Mouse (Mus musculus) hindbrain, embryonic 13.5 days (tissue): Measurements from ENCODE around the gene Nfib. TPM values are rescaled to one million over a fixed set of nuclear protein-coding genes. Genes with fewer than 3 reads are reported as not detected.

Experiments used
- ATAC-seq: fragments of 200-750 bp; cut with Nextera tagmentation; 2 replicates; pipeline ENCODE4 v1.8.0; 2017; ENCODE audit warnings: moderate TSS enrichment; ENCODE audit not compliant: low FRiP score
- H3K27ac ChIP-seq: fragments of 300-500 bp; sonication (generic); 2 replicates; pipeline ENCODE4 v1.5.1; 2015; ENCODE audit warnings: inconsistent platforms, mild to moderate bottlenecking, moderate library complexity
- H3K27me3 ChIP-seq: fragments of 300-500 bp; sonication (generic); 2 replicates; pipeline ENCODE4 v1.6.1; 2015; ENCODE audit warnings: mild to moderate bottlenecking, inconsistent platforms
- H3K36me3 ChIP-seq: fragments of 300-500 bp; sonication (generic); 2 replicates; pipeline ENCODE4 v1.6.1; 2015; ENCODE audit warnings: mild to moderate bottlenecking, inconsistent platforms
- H3K4me1 ChIP-seq: fragments of 300-500 bp; sonication (generic); replicated peaks from 2 replicates; pipeline ENCODE4 v1.6.1; 2015; ENCODE audit warnings: inconsistent platforms
- H3K4me2 ChIP-seq: fragments of 300-500 bp; sonication (generic); 2 replicates; pipeline ENCODE4 v1.6.1; 2015; ENCODE audit warnings: inconsistent platforms, mild to moderate bottlenecking, moderate library complexity
- H3K4me3 ChIP-seq: fragments of 300-500 bp; sonication (generic); 2 replicates; pipeline ENCODE4 v1.5.1; 2015; ENCODE audit warnings: mild to moderate bottlenecking, inconsistent platforms
- H3K9ac ChIP-seq: fragments of 300-500 bp; sonication (generic); 2 replicates; pipeline ENCODE4 v1.6.1; 2015; ENCODE audit warnings: mild to moderate bottlenecking, inconsistent platforms
- H3K9me3 ChIP-seq: fragments of 300-500 bp; sonication (generic); 2 replicates; pipeline ENCODE4 v1.6.1; 2016; ENCODE audit warnings: inconsistent platforms
- WGBS: fragments of 180-500 bp; shearing (Covaris S2); methylation state at CpG from one replicate; pipeline ENCODE4 v1.1.7; 2015; 5-methylcytosine and 5-hydroxymethylcytosine counted together
- polyA plus RNA-seq: library from polyadenylated mRNA; unstranded; fragments of >200 nt; fragmentation: Nextera tagmentation; extraction: Ambion mirVana; gene quantifications from 2 replicates; pipeline ENCODE4 v1.2.1, GENCODE M21; 2015

Nfib gene
- polyA plus RNA-seq, 1 experiment from 2014 or later, result 107 TPM

- H3K9me3 ChIP-seq, result no peaks in the 10 kb centered on the region
- no peak overlapping the region for H3K4me3 ChIP-seq
- no peaks in the 10 kb centered on the region for H3K36me3 ChIP-seq
- H3K27ac ChIP-seq, result no peak overlapping the region
- H3K9ac ChIP-seq, result no peak overlapping the region
- no peak for ATAC-seq
- no peak overlapping the region for H3K4me2 ChIP-seq
- peaks cover 26% of the 10 kb centered on the region for H3K4me1 ChIP-seq
- 69% methylated on average over 2 of the region's 2 CpGs for WGBS
- no peaks in the 10 kb centered on the region for H3K27me3 ChIP-seq
These were observed 229.1 kb downstream of the Nfib start for GRCm38 (mm10) chr4:82476411-82476810.

GRCm38 (mm10) chr4:82474334-82474733 is 231.2 kb downstream of the Nfib start:
- H3K9me3 ChIP-seq, result no peaks in the 10 kb centered on the region
- ATAC-seq, result no peak
- peaks cover 35% of the 10 kb centered on the region for H3K4me1 ChIP-seq
- no peak overlapping the region for H3K4me3 ChIP-seq
- no peak overlapping the region for H3K4me2 ChIP-seq
- no peak overlapping the region for H3K27ac ChIP-seq
- no peaks in the 10 kb centered on the region for H3K27me3 ChIP-seq
- WGBS, result 91% methylated on average over 5 of the region's 5 CpGs
- H3K9ac ChIP-seq, result no peak overlapping the region
- no peaks in the 10 kb centered on the region for H3K36me3 ChIP-seq

GRCm38 (mm10) chr4:82470938-82471320 is 234.6 kb downstream of the Nfib start:
- Histone ChIP-seq H3K9me3 (no peaks in the 10 kb centered on the region), H3K27ac (no peak overlapping the region), H3K9ac (no peak overlapping the region), H3K4me1 (peaks cover 54% of the 10 kb centered on the region), H3K36me3 (no peaks in the 10 kb centered on the region), H3K4me2 (no peak overlapping the region), H3K4me3 (no peak overlapping the region), H3K27me3 (no peaks in the 10 kb centered on the region)
- no peak for ATAC-seq
- WGBS, result 82% methylated on average over 3 of the region's 3 CpGs

GRCm38 (mm10) chr4:82470212-82470937 is 235.2 kb downstream of the Nfib start:
- H3K9me3 ChIP-seq, result no peaks in the 10 kb centered on the region
- no peak overlapping the region for H3K4me2 ChIP-seq
- H3K9ac ChIP-seq, result no peak overlapping the region
- H3K27me3 ChIP-seq, result no peaks in the 10 kb centered on the region
- no peaks in the 10 kb centered on the region for H3K36me3 ChIP-seq
- H3K27ac ChIP-seq, result no peak overlapping the region
- H3K4me3 ChIP-seq, result no peak overlapping the region
- 81% methylated on average over 5 of the region's 5 CpGs for WGBS
- ATAC-seq, result no peak
- H3K4me1 ChIP-seq, result peaks cover 57% of the 10 kb centered on the region

GRCm38 (mm10) chr4:82468944-82469343 is 236.6 kb downstream of the Nfib start:
- Histone ChIP-seq H3K36me3 (no peaks in the 10 kb centered on the region), H3K27ac (no peak overlapping the region), H3K9me3 (no peaks in the 10 kb centered on the region), H3K27me3 (no peaks in the 10 kb centered on the region), H3K4me3 (no peak overlapping the region), H3K4me1 (peaks cover 67% of the 10 kb centered on the region), H3K9ac (no peak overlapping the region), H3K4me2 (no peak overlapping the region)
- WGBS, result 85% methylated on average over 3 of the region's 3 CpGs
- ATAC-seq, result no peak

GRCm38 (mm10) chr4:82466717-82467116 is 238.8 kb downstream of the Nfib start:
- WGBS, result 74% methylated on average over 8 of the region's 8 CpGs
- no peak overlapping the region for H3K4me2 ChIP-seq
- no peaks in the 10 kb centered on the region for H3K9me3 ChIP-seq
- H3K4me1 ChIP-seq, result peaks cover 66% of the 10 kb centered on the region
- H3K36me3 ChIP-seq, result no peaks in the 10 kb centered on the region
- H3K27ac ChIP-seq, result 0 out of 2 replicates have a peak overlapping the region, but pooled peaks have one; percentile 30
- no peak for ATAC-seq
- H3K4me3 ChIP-seq, result no peak overlapping the region
- H3K9ac ChIP-seq, result 0 out of 2 replicates have a peak overlapping the region, but pooled peaks have one; percentile 15
- no peaks in the 10 kb centered on the region for H3K27me3 ChIP-seq

DNA sequence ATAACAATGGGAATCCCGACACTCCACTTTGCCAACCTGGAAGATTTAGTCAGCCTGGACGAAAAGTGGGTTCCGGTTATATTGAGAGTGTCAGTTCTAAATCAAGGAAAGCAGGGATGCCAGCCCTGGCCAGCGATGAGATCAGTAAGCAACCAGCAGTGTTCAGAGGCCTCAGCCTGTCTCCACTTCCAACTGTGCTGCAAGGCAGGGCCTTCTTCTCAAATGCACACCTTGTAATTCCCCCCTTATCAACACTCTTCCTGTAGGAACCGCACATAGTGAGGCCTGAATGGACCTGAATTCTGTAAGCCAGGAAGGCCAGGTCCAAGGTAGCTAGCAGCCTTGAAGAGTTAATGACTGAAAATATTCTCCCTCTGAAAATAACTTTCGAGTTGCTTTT is 239.4 kb downstream of the Nfib start:
- no peak for ATAC-seq
- WGBS, result 73% methylated on average over 6 of the region's 6 CpGs
- H3K27ac ChIP-seq, result peak overlapping the region; percentile 30; the same call in 1 of the 2 replicates
- no peaks in the 10 kb centered on the region for H3K36me3 ChIP-seq
- H3K9ac ChIP-seq, result no peak overlapping the region
- no peaks in the 10 kb centered on the region for H3K27me3 ChIP-seq
- no peak overlapping the region for H3K4me3 ChIP-seq
- peaks cover 61% of the 10 kb centered on the region for H3K4me1 ChIP-seq
- no peak overlapping the region for H3K4me2 ChIP-seq
- no peaks in the 10 kb centered on the region for H3K9me3 ChIP-seq

DNA sequence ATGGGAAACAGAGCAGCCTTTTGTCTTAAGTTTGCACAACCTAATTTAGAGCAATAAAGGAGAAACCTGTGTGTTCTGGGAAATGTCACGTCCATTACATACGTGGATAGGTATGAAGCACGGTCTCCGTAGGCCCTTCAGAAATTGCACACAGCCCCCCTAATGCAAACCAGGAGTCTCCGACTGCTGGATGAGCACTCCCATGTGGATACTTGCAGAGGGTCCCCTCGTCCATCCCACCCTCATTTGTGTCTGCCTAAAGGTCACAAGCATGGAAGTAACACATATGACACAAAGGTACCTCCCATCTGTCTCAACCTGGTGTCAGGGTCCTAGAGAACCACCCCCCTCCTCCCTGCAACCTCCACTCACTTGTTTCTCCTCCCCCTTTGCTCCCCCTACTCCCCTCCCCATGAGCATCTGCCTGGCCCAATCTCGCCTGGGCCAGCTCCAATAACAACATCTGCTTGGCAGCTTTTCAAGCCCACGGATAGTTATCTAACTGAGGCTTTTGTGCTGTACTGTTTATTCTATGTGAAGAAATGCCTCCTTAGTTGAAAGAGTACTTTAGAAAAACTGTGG is 241.4 kb downstream of the Nfib start:
- H3K36me3 ChIP-seq, result no peaks in the 10 kb centered on the region
- H3K9me3 ChIP-seq, result no peaks in the 10 kb centered on the region
- WGBS, result 45% methylated on average over 8 of the region's 8 CpGs
- H3K4me1 ChIP-seq, result peaks cover 55% of the 10 kb centered on the region
- no peak overlapping the region for H3K4me2 ChIP-seq
- peak; percentile 54 for ATAC-seq
- no peak overlapping the region for H3K9ac ChIP-seq
- no peak overlapping the region for H3K4me3 ChIP-seq
- H3K27ac ChIP-seq, result peak overlapping the region; percentile 64; the same call in 1 of the 2 replicates
- H3K27me3 ChIP-seq, result no peaks in the 10 kb centered on the region

DNA sequence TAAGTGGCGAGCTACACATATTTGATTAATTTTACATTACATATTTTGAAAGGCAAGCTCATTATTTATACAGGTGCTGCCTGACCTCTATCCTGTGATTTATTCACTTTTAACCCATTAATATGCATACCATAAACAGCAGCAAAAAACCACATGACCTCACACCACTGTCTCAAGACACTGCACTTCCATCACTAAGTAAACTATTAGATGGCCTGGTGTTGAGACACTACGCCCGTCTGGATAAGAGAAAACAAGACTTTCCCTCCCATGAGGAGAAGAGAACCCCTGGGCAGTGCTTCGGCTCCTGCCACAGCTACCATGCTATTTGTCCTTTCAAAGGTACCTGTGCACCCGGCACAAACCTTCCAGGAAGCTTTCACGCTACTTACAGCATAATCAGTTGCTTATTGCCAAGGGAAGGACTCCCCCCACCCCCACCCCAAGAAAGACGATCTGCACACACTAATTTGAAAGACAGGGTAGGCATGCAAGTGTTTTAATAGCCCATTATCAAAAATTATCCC is 242.3 kb downstream of the Nfib start:
- H3K4me1 ChIP-seq, result peaks cover 52% of the 10 kb centered on the region
- 52% methylated on average over 7 of the region's 7 CpGs for WGBS

DNA sequence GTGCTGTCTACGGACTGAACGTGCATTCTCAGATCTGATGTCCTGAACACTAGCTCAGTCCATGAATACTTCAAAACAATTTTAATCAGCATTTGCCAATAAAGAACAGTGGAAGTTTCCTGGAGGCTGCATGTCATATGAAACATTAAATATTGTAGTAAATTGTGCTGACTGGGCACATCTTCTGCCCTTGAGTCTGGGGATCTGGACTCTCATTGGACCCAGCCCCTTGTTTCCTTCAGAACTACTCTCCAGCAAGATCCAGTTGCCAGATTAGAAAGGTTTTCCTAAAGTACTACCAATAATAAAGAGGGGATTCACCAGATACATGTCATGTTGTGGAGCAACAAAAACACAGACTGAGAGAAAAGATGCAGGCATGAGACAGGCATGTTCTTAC is 243.9 kb downstream of the Nfib start:
- Histone ChIP-seq H3K4me2 (no peak overlapping the region), H3K27me3 (no peaks in the 10 kb centered on the region), H3K9me3 (no peaks in the 10 kb centered on the region), H3K36me3 (no peaks in the 10 kb centered on the region), H3K9ac (no peak overlapping the region), H3K4me1 (peaks cover 40% of the 10 kb centered on the region), H3K4me3 (no peak overlapping the region), H3K27ac (no peak overlapping the region)
- 93% methylated on average over 2 of the region's 2 CpGs for WGBS
- ATAC-seq, result no peak

More for the DNA sequence above, 242.3 kb downstream of the Nfib start:
- ATAC-seq, result no peak
- H3K9ac ChIP-seq, result no peak overlapping the region
- no peaks in the 10 kb centered on the region for H3K9me3 ChIP-seq
- no peak overlapping the region for H3K4me2 ChIP-seq
- H3K36me3 ChIP-seq, result no peaks in the 10 kb centered on the region
- H3K27ac ChIP-seq, result 0 out of 2 replicates have a peak overlapping the region, but pooled peaks have one; percentile 23
- no peaks in the 10 kb centered on the region for H3K27me3 ChIP-seq
- H3K4me3 ChIP-seq, result no peak overlapping the region

GRCm38 (mm10) chr4:82458895-82459294 is 246.7 kb downstream of the Nfib start:
- Histone ChIP-seq H3K4me3 (no peak overlapping the region), H3K9ac (no peak overlapping the region)
- WGBS, result 96% methylated on average over 10 of the region's 10 CpGs

GRCm38 (mm10) chr4:82456908-82457307 is 248.6 kb downstream of the Nfib start:
- WGBS, result 96% methylated on average over 5 of the region's 5 CpGs
- Histone ChIP-seq H3K36me3 (no peaks in the 10 kb centered on the region), H3K27ac (no peak overlapping the region), H3K27me3 (no peaks in the 10 kb centered on the region), H3K9ac (no peak overlapping the region), H3K9me3 (no peaks in the 10 kb centered on the region), H3K4me1 (peaks cover 41% of the 10 kb centered on the region), H3K4me2 (no peak overlapping the region), H3K4me3 (no peak overlapping the region)
- no peak for ATAC-seq

More at GRCm38 (mm10) chr4:82458895-82459294, 246.7 kb downstream of the Nfib start:
- Histone ChIP-seq H3K27me3 (no peaks in the 10 kb centered on the region), H3K4me2 (no peak overlapping the region), H3K4me1 (peaks cover 31% of the 10 kb centered on the region), H3K27ac (no peak overlapping the region), H3K36me3 (no peaks in the 10 kb centered on the region), H3K9me3 (no peaks in the 10 kb centered on the region)
- ATAC-seq, result no peak
